11 mouse cellular contexts compared by ENCODE assay signal in the genomic region with DNA sequence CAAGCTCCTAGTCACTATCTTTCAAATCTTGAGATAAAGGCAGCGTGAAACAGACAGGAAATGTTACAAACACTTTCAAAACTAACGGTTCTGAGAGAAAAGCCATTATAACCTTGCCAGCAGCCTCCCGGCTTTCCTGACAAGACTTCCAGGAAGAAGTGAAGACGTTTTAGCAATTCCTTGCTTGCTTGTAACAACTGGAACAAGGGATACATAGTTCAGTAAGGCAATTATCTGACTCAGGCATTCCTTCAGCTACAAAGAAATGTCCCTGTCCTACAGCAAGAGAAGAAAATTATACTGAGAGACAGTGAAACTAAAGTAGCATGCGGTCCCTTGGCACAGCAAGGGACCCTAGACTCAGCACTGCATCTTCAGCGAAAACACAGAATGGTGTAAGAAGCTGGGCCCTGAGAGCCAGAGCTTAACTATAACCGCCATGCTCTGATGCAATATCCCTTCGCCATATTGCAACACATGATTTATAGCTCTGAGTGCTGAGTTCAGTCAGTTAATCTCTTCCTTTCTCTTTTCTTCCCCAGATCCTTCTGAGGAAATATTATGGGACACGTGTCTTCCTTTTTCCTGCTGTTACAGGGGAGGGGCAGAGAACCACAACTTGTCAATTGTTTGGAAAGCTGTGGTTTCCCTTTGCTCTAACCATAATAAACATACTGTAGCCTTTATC. TPM values are rescaled to one million over a fixed set of nuclear protein-coding genes. Genes with fewer than 3 reads are reported as not detected.
DNase-seq lines count a peak whose midpoint lies in the region; ATAC-seq and TF ChIP-seq lines count a peak whose summit lies in the region.
"Had no signal": no experiment of that assay in that cellular context is flagged by ENCODE, and none has a peak within 500 bp of the region (broad histone marks: within the 10 kb centered on the region; RNA-seq: fewer than 3 reads in every experiment).

No protein-coding gene starts in this region.

- ATAC-seq in kidney, postnatal 0 days (replicated peaks; ENCODE audit: low FRiP score, low read depth) = no peak
- peak; percentile 24 for ATAC-seq in inflammation-experienced regulatory T-cells, adult 6 months
- no peak for ATAC-seq in hindbrain, embryonic 11.5 days (ENCODE audit: low FRiP score)
- ATAC-seq: midbrain, embryonic 13.5 days had no signal

- peak; percentile 69 for DNase-seq in kidney, postnatal 0 days (ENCODE audit: low spot score)
- no peak for DNase-seq in kidney, adult 8-10 months
- DNase-seq in MN1 (ENCODE audit: low spot score) = peak; percentile 78
- DNase-seq in gastrocnemius, postnatal 14 days = no peak
- DNase-seq in hindbrain, embryonic 11.5 days (ENCODE audit: low spot score) = no peak
- no peak for DNase-seq in cerebellum, adult 8-10 months
- DNase-seq: layer of hippocampus, adult 9-11 months; retina, postnatal 1 day had no signal

- 0 out of 2 replicates have a peak, but pooled peaks cover 3% of the 10 kb centered on the region for H3K36me3 ChIP-seq in kidney, postnatal 0 days (ENCODE audit: insufficient read depth, low read length)
- H3K36me3 ChIP-seq in megakaryocyte, embryonic 14.5 days (replicated peaks; ENCODE audit: low read length) = no peaks in the 10 kb centered on the region
- H3K36me3 ChIP-seq in hindbrain, embryonic 11.5 days (ENCODE audit: control insufficient read depth, insufficient read depth, low read length) = no peaks in the 10 kb centered on the region
- H3K36me3 ChIP-seq: midbrain, embryonic 13.5 days had no signal

- H3K9me3 ChIP-seq in kidney, postnatal 0 days (replicated peaks; ENCODE audit: low read length) = no peaks in the 10 kb centered on the region
- peaks cover 4% of the 10 kb centered on the region; the same call in 1 of the 2 replicates for H3K9me3 ChIP-seq in megakaryocyte, embryonic 14.5 days
- H3K9me3 ChIP-seq in hindbrain, embryonic 11.5 days (ENCODE audit: control insufficient read depth, low read length) = no peaks in the 10 kb centered on the region
- H3K9me3 ChIP-seq: midbrain, embryonic 13.5 days had no signal

- H3K9ac ChIP-seq in kidney, postnatal 0 days (ENCODE audit: low read depth, low read length) = no peak overlapping the region
- no peak overlapping the region for H3K9ac ChIP-seq in hindbrain, embryonic 11.5 days (ENCODE audit: low read depth, low read length)
- H3K9ac ChIP-seq: midbrain, embryonic 13.5 days had no signal

- TF ChIP-seq CTCF in kidney, postnatal 0 days (IDR thresholded peaks at IDR 0.05; ENCODE audit: low read depth) = no peak

- intact Hi-C loops in gastrocnemius, postnatal 14 days (cut with DNase I; ENCODE audit: low total_unique reads) = no loop called here

- H3K27me3 ChIP-seq in kidney, postnatal 0 days (ENCODE audit: insufficient read depth, low read length) = no peaks in the 10 kb centered on the region
- H3K27me3 ChIP-seq in megakaryocyte, embryonic 14.5 days (replicated peaks) = peaks cover 38% of the 10 kb centered on the region
- no peaks in the 10 kb centered on the region for H3K27me3 ChIP-seq in hindbrain, embryonic 11.5 days (ENCODE audit: control insufficient read depth, insufficient read depth, low read length)
- H3K27me3 ChIP-seq: midbrain, embryonic 13.5 days had no signal

- H3K4me2 ChIP-seq in kidney, postnatal 0 days (ENCODE audit: low read length) = peak overlapping the region; percentile 8; the same call in 1 of the 2 replicates
- no peak overlapping the region for H3K4me2 ChIP-seq in hindbrain, embryonic 11.5 days (replicated peaks; ENCODE audit: low read depth, low read length)
- H3K4me2 ChIP-seq: midbrain, embryonic 13.5 days had no signal

- 58% methylated on average over 9 of the region's 9 CpGs for WGBS in kidney, postnatal 0 days
- 85% methylated on average over 9 of the region's 9 CpGs for WGBS in hindbrain, embryonic 11.5 days

- no peaks in the 10 kb centered on the region for H3K4me1 ChIP-seq in kidney, postnatal 0 days (replicated peaks; ENCODE audit: insufficient read depth, low read length)
- peaks cover 12% of the 10 kb centered on the region; the same call in 1 of the 2 replicates for H3K4me1 ChIP-seq in megakaryocyte, embryonic 14.5 days
- no peaks in the 10 kb centered on the region for H3K4me1 ChIP-seq in hindbrain, embryonic 11.5 days (replicated peaks; ENCODE audit: control insufficient read depth, insufficient read depth, low read length)
- H3K4me1 ChIP-seq: midbrain, embryonic 13.5 days had no signal

- no peak overlapping the region for H3K27ac ChIP-seq in kidney, postnatal 0 days
- H3K27ac ChIP-seq in hindbrain, embryonic 11.5 days (ENCODE audit: low read depth, low read length) = no peak overlapping the region
- H3K27ac ChIP-seq: midbrain, embryonic 13.5 days had no signal

- no peak overlapping the region for H3K4me3 ChIP-seq in kidney, postnatal 0 days (replicated peaks; ENCODE audit: low read depth, low read length)
- H3K4me3 ChIP-seq in megakaryocyte, embryonic 14.5 days (replicated peaks) = peak overlapping the region; percentile 24
- H3K4me3 ChIP-seq in hindbrain, embryonic 11.5 days (ENCODE audit: low read depth, low read length) = no peak overlapping the region
- H3K4me3 ChIP-seq: midbrain, embryonic 13.5 days had no signal

RNA-seq across cellular contexts. Expression of gene Gfi1, which starts 23.5 kb away (rescaled TPM):
- 0.06 TPM in 1 of 2 replicates, not detected in the other for polyA plus RNA-seq in kidney, postnatal 0 days (2015; fragmentation: Nextera tagmentation; extraction: Ambion mirVana)
- 1 to 10 TPM; 2.0 to 7.4 (median 5.5) TPM for polyA plus RNA-seq in inflammation-experienced regulatory T-cells, adult 6 months (2017; shearing (Covaris generic))
- 2.7 TPM in 1 of 2 replicates, not detected in the other for polyA plus RNA-seq in megakaryocyte, embryonic 14.5 days (2012; ENCODE audit: insufficient read depth, low replicate concordance)
- not detected for total RNA-seq in gastrocnemius, postnatal 14 days (2021)
- 0.07 and 0.12 TPM in 2 replicates for polyA plus RNA-seq in hindbrain, embryonic 11.5 days (2014; fragmentation: Nextera tagmentation; extraction: Ambion mirVana)
- polyA plus RNA-seq: midbrain, embryonic 13.5 days had no signal

Comparison
In these comparisons a context has a peak if more than half of its experiments do, and no peak if none do; other contexts are left out.
1. DNase-seq: peak in kidney, postnatal 0 days (single experiment) and MN1 (single experiment); none in kidney, adult 8-10 months (0 of 2), gastrocnemius, postnatal 14 days (single experiment), hindbrain, embryonic 11.5 days (single experiment) and cerebellum, adult 8-10 months (single experiment).